Mouse (Mus musculus) bone marrow macrophage, adult 2 months (primary cell): ENCODE measurements around the gene Grk2.

ENCODE experiments used
- CTCF ChIP-seq: IDR thresholded peaks from 2 replicates; pipeline ENCODE4 v1.5.1; 2012; ENCODE audit warnings: low read depth, mild to moderate bottlenecking, low read length, moderate library complexity
- POLR2A ChIP-seq: IDR thresholded peaks from 2 replicates; pipeline ENCODE4 v1.6.1; 2012; ENCODE audit warnings: mild to moderate bottlenecking, low read depth, low read length, borderline replicate concordance

- no peak for TF ChIP-seq POLR2A
- no peak for TF ChIP-seq CTCF
Observed at GRCm38 (mm10) chr19:4300852-4301734, 4.9 kb downstream of the Grk2 start.
